Mouse (Mus musculus) midbrain, postnatal 0 days (tissue): ENCODE results near the gene Nit1. TPM values are rescaled to one million over a fixed set of nuclear protein-coding genes. Genes with fewer than 3 reads are reported as not detected.

Source experiments
- ATAC-seq: fragments of 200-750 bp; cut with Nextera tagmentation; 2 replicates; pipeline ENCODE4 v1.8.0; 2017; ENCODE audit warnings: moderate number of reproducible peaks, mild to moderate bottlenecking, moderate TSS enrichment, moderate library complexity; ENCODE audit not compliant: low FRiP score
- DNase-seq: peaks from one replicate; pipeline ENCODE4 v3.0.0-alpha.2; 2015; ENCODE audit warnings: low spot score
- H3K27ac ChIP-seq: fragments of 300-500 bp; sonication (generic); 2 replicates; pipeline ENCODE4 v1.5.1; 2014; ENCODE audit warnings: low read depth, mild to moderate bottlenecking, low read length, mixed read lengths
- H3K27me3 ChIP-seq: fragments of 300-500 bp; sonication (generic); 2 replicates; pipeline ENCODE4 v1.6.1; 2014; ENCODE audit warnings: low read length, control low read depth, mixed read lengths; ENCODE audit not compliant: insufficient read depth
- H3K36me3 ChIP-seq: fragments of 300-500 bp; sonication (generic); 2 replicates; pipeline ENCODE4 v1.6.1; 2014; ENCODE audit warnings: low read length, control low read depth, mixed read lengths; ENCODE audit not compliant: insufficient read depth
- H3K4me1 ChIP-seq: fragments of 300-500 bp; sonication (generic); 2 replicates; pipeline ENCODE4 v1.6.1; 2014; ENCODE audit warnings: mild to moderate bottlenecking, control low read depth, antibody characterized with exemption, low read length, mixed read lengths; ENCODE audit not compliant: insufficient read depth
- H3K4me2 ChIP-seq: fragments of 300-500 bp; sonication (generic); 2 replicates; pipeline ENCODE4 v1.6.1; 2014; ENCODE audit warnings: low read depth, mild to moderate bottlenecking, low read length, mixed read lengths; ENCODE audit not compliant: poor library complexity, severe bottlenecking
- H3K4me3 ChIP-seq: fragments of 300-500 bp; sonication (generic); 2 replicates; pipeline ENCODE4 v1.5.1; 2014; ENCODE audit warnings: low read depth, mild to moderate bottlenecking, low read length, moderate library complexity
- H3K9ac ChIP-seq: fragments of 300-500 bp; sonication (generic); replicated peaks from 2 replicates; pipeline ENCODE4 v1.6.1; 2014; ENCODE audit warnings: mild to moderate bottlenecking, low read length, moderate library complexity, mixed read lengths; ENCODE audit not compliant: poor library complexity, severe bottlenecking
- H3K9me3 ChIP-seq: fragments of 300-500 bp; sonication (generic); 2 replicates; pipeline ENCODE4 v1.6.1; 2016; ENCODE audit warnings: low read length, control low read depth
- CTCF ChIP-seq: IDR thresholded peaks from 2 replicates; pipeline ENCODE4 v1.5.1; 2016; ENCODE audit warnings: antibody characterized with exemption, mild to moderate bottlenecking
- WGBS: fragments of 180-500 bp; shearing (Covaris S2); extraction: QIAGEN DNeasy Blood & Tissue Kit; methylation state at CpG from one replicate; pipeline ENCODE4 v1.1.7; 2014; 5-methylcytosine and 5-hydroxymethylcytosine counted together
- polyA plus RNA-seq: library from polyadenylated mRNA; unstranded; fragments of >200 nt; fragmentation: Nextera tagmentation; extraction: Ambion mirVana; gene quantifications from 2 replicates; pipeline ENCODE4 v1.2.1, GENCODE M21; 2015
- total RNA-seq: library from RNA; depleted of rRNA; stranded (reverse); fragments of >200 nt; gene quantifications from 2 replicates; pipeline ENCODE4 v1.2.3, GENCODE M21; 2014

Gene Nit1
- total and polyA plus RNA-seq, 2 experiments from 2014 or later = 44.0 to 45.2 TPM

DNA sequence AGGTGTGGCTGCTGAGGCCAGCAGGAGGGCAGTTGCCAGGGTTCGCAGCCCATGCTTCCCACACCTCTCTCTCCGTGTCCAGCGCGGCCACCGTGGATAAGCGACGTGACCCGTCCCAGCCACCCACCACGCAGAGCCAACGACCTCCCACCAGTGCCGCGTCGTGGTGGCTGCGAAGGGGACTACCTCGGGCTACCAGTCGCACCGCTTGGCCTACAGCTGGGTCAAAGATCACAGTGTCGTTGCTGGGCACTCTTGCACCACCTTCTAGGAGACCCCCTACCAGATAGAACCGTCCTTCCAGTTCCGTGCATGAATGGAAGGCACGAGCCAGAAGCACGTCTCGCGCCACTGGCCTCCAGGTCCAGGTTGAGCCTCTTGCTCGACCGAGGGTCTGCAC, 14.8 kb upstream of the Nit1 start:
- Histone ChIP-seq H3K9ac (peak overlapping the region; percentile 68), H3K27me3 (no peaks in the 10 kb centered on the region), H3K4me1 (0 out of 2 replicates have a peak, but pooled peaks cover 4% of the 10 kb centered on the region), H3K4me3 (peak overlapping the region; percentile 50), H3K4me2 (peak overlapping the region; percentile 83), H3K27ac (peak overlapping the region; percentile 77), H3K9me3 (peaks cover 3% of the 10 kb centered on the region; the same call in 1 of the 2 replicates), H3K36me3 (peaks cover 14% of the 10 kb centered on the region)
- ATAC-seq = peak; percentile 48; the same call in 1 of the 2 replicates
- 8% methylated on average over 26 of the region's 26 CpGs for WGBS
- TF ChIP-seq CTCF = no peak
- no peak for DNase-seq

DNA sequence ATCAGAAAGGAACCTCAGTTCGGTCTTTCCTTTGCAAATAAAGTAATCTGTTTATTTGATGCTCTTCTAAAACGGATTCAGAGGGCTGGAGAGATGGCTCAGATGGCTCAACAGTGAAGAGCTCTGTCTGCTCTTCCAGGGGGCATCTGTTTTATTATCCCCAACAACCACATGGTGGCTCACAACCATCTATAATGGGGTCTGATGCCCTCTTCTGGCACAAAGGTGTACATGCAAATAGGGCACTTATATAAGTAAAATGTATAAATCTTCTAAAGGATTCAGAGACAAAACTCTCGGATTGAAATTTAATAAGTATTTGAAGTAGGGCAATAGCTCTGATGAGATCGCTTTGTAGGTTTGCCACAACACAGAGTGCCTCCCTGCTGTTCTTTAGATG, 13.0 kb upstream of the Nit1 start:
- no peak for ATAC-seq
- Histone ChIP-seq H3K9ac (no peak overlapping the region), H3K4me2 (no peak overlapping the region), H3K27me3 (no peaks in the 10 kb centered on the region), H3K27ac (no peak overlapping the region), H3K4me1 (0 out of 2 replicates have a peak, but pooled peaks cover 4% of the 10 kb centered on the region), H3K4me3 (no peak overlapping the region), H3K9me3 (peaks cover 3% of the 10 kb centered on the region; the same call in 1 of the 2 replicates), H3K36me3 (peaks cover 14% of the 10 kb centered on the region)
- DNase-seq = peak; percentile 74
- peak; percentile 84 for TF ChIP-seq CTCF
- WGBS = 76% methylated on average over 4 of the region's 4 CpGs

DNA sequence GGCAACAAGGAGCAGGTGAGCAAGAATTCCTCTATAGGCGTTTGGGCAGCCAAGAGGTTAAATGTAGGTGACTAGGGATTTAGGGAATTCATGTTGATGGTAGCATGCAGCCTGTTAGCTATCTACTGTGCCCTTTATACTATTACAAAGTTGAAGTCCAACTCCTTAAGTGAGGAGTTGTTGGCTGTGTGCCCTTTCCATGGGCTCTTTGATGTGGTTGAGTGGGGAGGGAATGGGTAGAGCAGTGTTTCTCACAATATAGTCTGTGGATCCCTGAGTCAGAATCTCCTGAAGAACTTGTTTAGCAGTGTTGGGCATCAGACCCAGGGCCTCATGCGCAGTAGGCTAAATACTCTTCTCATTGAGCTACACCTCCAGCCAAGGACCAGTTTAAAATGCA, 11.4 kb upstream of the Nit1 start:
- DNase-seq = no peak
- no peak for ATAC-seq
- TF ChIP-seq CTCF = no peak
- no peak overlapping the region for H3K9ac ChIP-seq
- no peaks in the 10 kb centered on the region for H3K27me3 ChIP-seq
- H3K4me3 ChIP-seq = no peak overlapping the region
- no peak overlapping the region for H3K27ac ChIP-seq
- no peak overlapping the region for H3K4me2 ChIP-seq
- WGBS = 93% methylated on average over 2 of the region's 2 CpGs
- H3K4me1 ChIP-seq = 0 out of 2 replicates have a peak, but pooled peaks cover 4% of the 10 kb centered on the region
- H3K36me3 ChIP-seq = peaks cover 14% of the 10 kb centered on the region
- peaks cover 3% of the 10 kb centered on the region; the same call in 1 of the 2 replicates for H3K9me3 ChIP-seq

DNA sequence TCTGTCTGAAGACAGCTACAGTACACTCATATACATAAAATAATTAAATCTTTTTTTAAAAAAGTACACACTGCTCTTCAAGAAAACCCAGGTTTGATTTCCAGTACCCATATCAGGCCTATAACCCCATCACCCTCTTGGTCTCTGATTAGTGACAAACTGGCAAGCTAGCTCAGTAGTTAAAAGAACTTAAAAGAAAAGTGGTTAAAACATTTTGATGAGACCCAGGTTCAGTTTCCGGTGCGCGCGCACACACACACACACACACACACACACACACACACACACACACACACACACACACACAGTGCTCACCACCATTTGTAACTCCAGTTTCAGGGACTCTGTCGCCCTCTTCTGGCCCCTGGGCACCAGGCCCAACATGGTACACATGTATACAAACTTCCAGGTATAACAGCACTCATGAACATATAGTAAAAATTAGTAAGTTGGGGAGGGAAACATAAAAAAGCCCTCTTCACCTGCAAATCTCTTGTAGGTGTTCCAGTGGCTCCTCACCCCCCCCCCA, 10.4 kb upstream of the Nit1 start:
- DNase-seq (no peak), ATAC-seq (no peak)
- Histone ChIP-seq H3K4me1 (no peaks in the 10 kb centered on the region), H3K36me3 (peaks cover 14% of the 10 kb centered on the region), H3K9me3 (peaks cover 3% of the 10 kb centered on the region; the same call in 1 of the 2 replicates), H3K27ac (no peak overlapping the region), H3K27me3 (no peaks in the 10 kb centered on the region), H3K9ac (no peak overlapping the region), H3K4me2 (no peak overlapping the region), H3K4me3 (no peak overlapping the region)
- whole genome bisulfite sequencing = 82% methylated on average over 5 of the region's 5 CpGs
- TF ChIP-seq CTCF = peak; percentile 61

DNA sequence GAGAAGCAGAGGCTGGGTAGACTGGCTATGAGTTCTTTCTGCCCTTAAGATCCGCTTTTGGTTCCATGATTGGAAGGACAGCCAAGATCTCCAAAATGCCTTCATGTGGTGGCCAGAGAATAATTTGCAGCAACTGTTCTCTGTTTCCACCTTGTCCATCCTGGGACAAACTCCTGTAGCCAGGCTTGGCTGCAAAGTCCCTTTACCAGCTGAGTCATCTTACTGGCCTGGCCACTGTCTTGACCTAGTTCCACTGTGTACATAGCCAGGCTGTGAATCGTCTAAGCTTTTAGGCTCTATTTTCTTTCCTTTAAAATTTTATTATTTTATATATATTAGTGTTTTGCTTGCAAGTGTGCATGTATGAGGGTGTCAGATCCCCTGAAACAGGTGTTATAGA, 3.8 kb upstream of the Nit1 start:
- TF ChIP-seq CTCF = no peak
- H3K36me3 ChIP-seq = no peaks in the 10 kb centered on the region
- no peak overlapping the region for H3K4me3 ChIP-seq
- no peak overlapping the region for H3K27ac ChIP-seq
- H3K9me3 ChIP-seq = peaks cover 7% of the 10 kb centered on the region; the same call in 1 of the 2 replicates
- no peak for ATAC-seq
- no peak overlapping the region for H3K4me2 ChIP-seq
- 99% methylated on average over 2 of the region's 2 CpGs for WGBS
- no peaks in the 10 kb centered on the region for H3K4me1 ChIP-seq
- no peak for DNase-seq
- H3K27me3 ChIP-seq = no peaks in the 10 kb centered on the region
- H3K9ac ChIP-seq = no peak overlapping the region

DNA sequence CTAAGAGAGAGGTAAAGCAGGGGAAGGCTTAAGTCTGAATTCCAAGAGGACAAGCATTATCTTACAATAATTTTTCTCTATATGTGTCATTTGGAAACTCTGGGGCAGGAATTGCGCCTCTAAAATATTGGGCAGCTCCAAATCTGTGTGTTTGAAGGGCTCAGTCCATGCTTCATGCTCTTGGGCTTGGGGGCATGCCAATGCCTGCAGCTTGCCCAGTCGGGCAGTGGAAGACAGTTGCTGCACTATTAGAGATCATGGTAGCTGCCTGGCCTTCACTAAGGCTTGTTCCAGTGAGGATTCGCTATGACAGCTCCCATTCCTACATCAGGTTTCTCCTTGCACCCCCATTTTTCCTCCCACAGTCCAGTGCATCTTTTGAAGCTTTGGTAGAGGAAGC, 3.2 kb upstream of the Nit1 start:
- Histone ChIP-seq H3K27ac (no peak overlapping the region), H3K9me3 (peaks cover 7% of the 10 kb centered on the region; the same call in 1 of the 2 replicates), H3K4me2 (no peak overlapping the region), H3K4me1 (no peaks in the 10 kb centered on the region), H3K9ac (no peak overlapping the region), H3K36me3 (no peaks in the 10 kb centered on the region), H3K4me3 (no peak overlapping the region), H3K27me3 (no peaks in the 10 kb centered on the region)
- WGBS = 86% methylated on average over 3 of the region's 3 CpGs
- no peak for DNase-seq
- TF ChIP-seq CTCF = no peak
- no peak for ATAC-seq
